17 mouse cellular contexts compared by ENCODE assay signal in the genomic region with DNA sequence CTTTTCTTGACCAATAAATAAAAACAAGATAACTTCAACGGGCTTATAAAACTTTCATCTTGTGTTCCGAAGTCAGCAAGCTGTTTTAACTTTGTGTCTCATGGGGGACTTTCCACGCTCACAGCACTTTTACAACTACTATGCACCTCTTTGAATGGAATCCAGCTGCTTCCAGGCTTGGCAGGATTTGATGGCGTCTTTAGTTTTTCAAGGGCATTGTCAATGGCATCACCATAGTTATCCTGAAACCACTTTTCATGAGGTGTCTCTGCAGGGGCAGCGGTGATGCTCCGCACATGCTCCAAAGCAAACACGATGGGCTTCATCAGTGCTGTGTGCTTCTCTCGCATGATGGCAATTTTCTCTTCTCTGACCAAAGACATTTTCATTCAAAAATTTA.
"Had no signal": no experiment of that assay in that cellular context is flagged by ENCODE, and none has a peak within 500 bp of the region (broad histone marks: within the 10 kb centered on the region; RNA-seq: fewer than 3 reads in every experiment).

No protein-coding gene starts in this region.

- H3K9ac ChIP-seq: liver, postnatal 0 days; lung, embryonic 15.5 days; midbrain, embryonic 13.5 days; midbrain, embryonic 15.5 days; neural tube, embryonic 12.5 days; stomach, embryonic 15.5 days had no signal

- H3K4me3 ChIP-seq: lung, embryonic 15.5 days; megakaryocyte, embryonic 14.5 days; midbrain, embryonic 13.5 days; midbrain, embryonic 15.5 days; neural tube, embryonic 12.5 days; stomach, embryonic 15.5 days had no signal

- H3K27ac ChIP-seq: lung, embryonic 15.5 days; macrophage; midbrain, embryonic 13.5 days; midbrain, embryonic 15.5 days; neural tube, embryonic 12.5 days; stomach, embryonic 15.5 days; stomach, postnatal 0 days had no signal

- H3K4me2 ChIP-seq: lung, embryonic 15.5 days; midbrain, embryonic 13.5 days; midbrain, embryonic 15.5 days; neural tube, embryonic 12.5 days; stomach, embryonic 15.5 days had no signal

- H3K4me1 ChIP-seq: lung, embryonic 15.5 days; megakaryocyte, embryonic 14.5 days; midbrain, embryonic 13.5 days; midbrain, embryonic 15.5 days; neural tube, embryonic 12.5 days; stomach, embryonic 15.5 days had no signal

- H3K9me3 ChIP-seq: lung, embryonic 15.5 days; megakaryocyte, embryonic 14.5 days; midbrain, embryonic 13.5 days; midbrain, embryonic 15.5 days; neural tube, embryonic 12.5 days; stomach, embryonic 15.5 days had no signal

- ATAC-seq: liver, postnatal 0 days; lung, postnatal 0 days; midbrain, embryonic 13.5 days; midbrain, embryonic 15.5 days had no signal

- H3K27me3 ChIP-seq: lung, embryonic 15.5 days; megakaryocyte, embryonic 14.5 days; midbrain, embryonic 13.5 days; midbrain, embryonic 15.5 days; neural tube, embryonic 12.5 days; stomach, embryonic 15.5 days had no signal

- DNase-seq: liver, postnatal 0 days; lung, adult 2 months; lung, postnatal 14 days; lung, postnatal 36 days; right cerebral cortex, postnatal 14 days; thymus, adult 2 months; thymus, postnatal 25 days; thymus, postnatal 4 days had no signal
